Mouse (Mus musculus) spleen, adult 2 months (tissue): ENCODE measurements around the gene Cnnm1.
"Not testable (repeated sequence)": the region's sequence is repeated elsewhere in the genome, so short reads cannot be mapped to it uniquely, and the experiment has no call there.

Experiments
- CTCF ChIP-seq: fragments of 200-500 bp; IDR thresholded peaks from 2 replicates; pipeline ENCODE4 v1.5.1; 2011; ENCODE audit warnings: mild to moderate bottlenecking, inconsistent platforms; ENCODE audit not compliant: insufficient read depth, insufficient read length, insufficient replicate concordance; ENCODE audit errors: extremely low read depth
- POLR2A ChIP-seq: fragments of 200-500 bp; IDR thresholded peaks from 2 replicates; pipeline ENCODE4 v1.6.1; 2011; ENCODE audit warnings: low read depth, low read length, inconsistent platforms

DNA sequence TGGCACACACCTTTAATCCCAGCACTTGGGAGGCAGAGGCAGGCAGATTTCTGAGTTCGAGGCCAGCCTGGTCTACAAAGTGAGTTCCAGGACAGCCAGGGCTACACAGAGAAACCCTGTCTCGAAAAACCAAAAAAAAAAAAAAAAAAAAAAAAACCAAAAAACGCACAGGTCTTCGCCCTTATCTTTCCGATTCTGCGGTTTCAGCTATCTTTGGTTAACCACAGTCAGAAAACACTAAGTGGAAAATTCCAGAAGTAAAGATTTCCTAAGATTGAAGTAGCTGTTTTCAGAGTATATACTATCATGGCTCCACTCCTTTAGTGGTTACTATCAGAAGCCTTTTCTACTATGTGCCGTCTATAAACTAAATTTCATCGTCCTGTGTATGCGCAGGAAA is 63.4 kb downstream of the Cnnm1 start:
- not testable (repeated sequence) for TF ChIP-seq CTCF, POLR2A
